Mouse (Mus musculus) lung, postnatal 0 days (tissue): ENCODE results near the gene Selenbp1. TPM values are rescaled to one million over a fixed set of nuclear protein-coding genes. Genes with fewer than 3 reads are reported as not detected.

Experiments used
- ATAC-seq: fragments of 200-750 bp; cut with Nextera tagmentation; 2 replicates; pipeline ENCODE4 v1.8.0; 2017; ENCODE audit warnings: moderate library complexity
- DNase-seq: peaks from one replicate; pipeline ENCODE4 v3.0.0-alpha.2; 2016; ENCODE audit warnings: low spot score
- H3K27ac ChIP-seq: fragments of 300-500 bp; sonication (generic); 2 replicates; pipeline ENCODE4 v1.5.1; 2014; ENCODE audit warnings: antibody characterized with exemption, mild to moderate bottlenecking, low read length, mixed read lengths
- H3K27me3 ChIP-seq: fragments of 300-500 bp; sonication (generic); replicated peaks from 2 replicates; pipeline ENCODE4 v1.6.1; 2014; ENCODE audit warnings: low read length, mixed read lengths; ENCODE audit not compliant: insufficient read depth
- H3K36me3 ChIP-seq: fragments of 300-500 bp; sonication (generic); 2 replicates; pipeline ENCODE4 v1.6.1; 2014; ENCODE audit warnings: low read length, mixed read lengths; ENCODE audit not compliant: insufficient read depth
- H3K4me1 ChIP-seq: fragments of 300-500 bp; sonication (generic); 2 replicates; pipeline ENCODE4 v1.6.1; 2014; ENCODE audit warnings: antibody characterized with exemption, low read depth, low read length, mixed read lengths; ENCODE audit not compliant: insufficient read depth
- H3K4me2 ChIP-seq: fragments of 300-500 bp; sonication (generic); replicated peaks from 2 replicates; pipeline ENCODE4 v1.6.1; 2014; ENCODE audit warnings: low read depth, mild to moderate bottlenecking, low read length, moderate library complexity, mixed read lengths
- H3K4me3 ChIP-seq: fragments of 300-500 bp; sonication (generic); 2 replicates; pipeline ENCODE4 v1.5.1; 2014; ENCODE audit warnings: low read depth, low read length
- H3K9ac ChIP-seq: fragments of 300-500 bp; sonication (generic); replicated peaks from 2 replicates; pipeline ENCODE4 v1.6.1; 2014; ENCODE audit warnings: low read depth, mild to moderate bottlenecking
- H3K9me3 ChIP-seq: fragments of 300-500 bp; sonication (generic); 2 replicates; pipeline ENCODE4 v1.6.1; 2016; ENCODE audit warnings: low read length, mixed read lengths
- CTCF ChIP-seq: IDR thresholded peaks from 2 replicates; pipeline ENCODE4 v1.5.1; 2016; ENCODE audit warnings: antibody characterized with exemption, mild to moderate bottlenecking
- EP300 ChIP-seq: IDR thresholded peaks from 2 replicates; pipeline ENCODE4 v1.6.1; 2016; ENCODE audit warnings: antibody characterized with exemption, mild to moderate bottlenecking, control low read depth
- WGBS: fragments of 180-500 bp; shearing (Covaris S2); extraction: QIAGEN DNeasy Blood & Tissue Kit; methylation state at CpG from one replicate; pipeline ENCODE4 v1.1.7; 2014; 5-methylcytosine and 5-hydroxymethylcytosine counted together
- polyA plus RNA-seq: library from polyadenylated mRNA; unstranded; fragments of >200 nt; fragmentation: Nextera tagmentation; extraction: Ambion mirVana; gene quantifications from 2 replicates; pipeline ENCODE4 v1.2.1, GENCODE M21; 2015

Selenbp1 gene
- polyA plus RNA-seq, 1 experiment from 2014 or later = 1,021 TPM

GRCm38 (mm10) chr3:94906482-94906881 is 26.4 kb upstream of the Selenbp1 start:
- no peaks in the 10 kb centered on the region for H3K4me1 ChIP-seq
- H3K27me3 ChIP-seq = no peaks in the 10 kb centered on the region
- no peak overlapping the region for H3K4me2 ChIP-seq
- ATAC-seq (no peak), DNase-seq (no peak)
- WGBS = 33% methylated on average over 1 of the region's 1 CpGs
- no peak for TF ChIP-seq EP300
- TF ChIP-seq CTCF = no peak
- no peaks in the 10 kb centered on the region for H3K36me3 ChIP-seq
- no peaks in the 10 kb centered on the region for H3K9me3 ChIP-seq
- no peak overlapping the region for H3K27ac ChIP-seq
- H3K4me3 ChIP-seq = no peak overlapping the region
- H3K9ac ChIP-seq = no peak overlapping the region

GRCm38 (mm10) chr3:94911050-94911693 is 21.7 kb upstream of the Selenbp1 start:
- DNase-seq = peak; percentile 91
- peak; percentile 85 for ATAC-seq
- no peaks in the 10 kb centered on the region; the same call in 1 of the 2 replicates for H3K4me1 ChIP-seq

DNA sequence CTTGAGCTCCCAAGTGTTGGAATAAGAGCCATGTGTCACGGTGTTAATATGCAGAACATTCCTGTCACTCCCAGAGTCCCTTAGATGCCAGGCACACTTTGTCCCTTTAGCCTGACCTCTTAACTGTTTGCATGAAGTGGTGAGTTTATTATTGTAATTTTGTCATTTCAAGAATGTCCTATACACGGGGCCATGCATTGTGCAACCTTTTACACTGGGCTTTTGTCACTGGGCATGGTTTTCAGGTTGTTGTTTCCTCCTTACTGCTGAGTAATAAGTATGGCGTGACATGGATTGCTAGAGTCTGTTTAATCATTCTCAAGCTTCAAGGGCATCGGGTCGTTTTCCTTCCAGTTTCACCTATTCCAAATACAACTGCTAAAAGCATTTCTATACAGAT is 19.1 kb upstream of the Selenbp1 start:
- Histone ChIP-seq H3K9me3 (no peaks in the 10 kb centered on the region), H3K36me3 (no peaks in the 10 kb centered on the region), H3K4me2 (no peak overlapping the region), H3K4me1 (no peaks in the 10 kb centered on the region; the same call in 1 of the 2 replicates), H3K27me3 (no peaks in the 10 kb centered on the region), H3K9ac (no peak overlapping the region), H3K4me3 (no peak overlapping the region), H3K27ac (peak overlapping the region; percentile 93)
- DNase-seq = peak; percentile 97
- 37% methylated on average over 5 of the region's 5 CpGs for WGBS
- peak; percentile 79 for ATAC-seq
- TF ChIP-seq EP300 = peak; percentile 100
- TF ChIP-seq CTCF = no peak

More at GRCm38 (mm10) chr3:94911050-94911693, 21.7 kb upstream of the Selenbp1 start:
- H3K36me3 ChIP-seq = no peaks in the 10 kb centered on the region
- no peak overlapping the region for H3K4me2 ChIP-seq
- no peaks in the 10 kb centered on the region for H3K27me3 ChIP-seq
- 41% methylated on average over 2 of the region's 2 CpGs for WGBS
- H3K4me3 ChIP-seq = no peak overlapping the region
- H3K9me3 ChIP-seq = no peaks in the 10 kb centered on the region
- no peak overlapping the region for H3K9ac ChIP-seq
- peak overlapping the region; percentile 89 for H3K27ac ChIP-seq
- TF ChIP-seq CTCF (no peak), EP300 (peak; percentile 97)

GRCm38 (mm10) chr3:94915903-94916741 is 16.7 kb upstream of the Selenbp1 start:
- peak; percentile 77 for DNase-seq
- no peaks in the 10 kb centered on the region for H3K27me3 ChIP-seq
- TF ChIP-seq EP300 = 0 out of 2 replicates have a peak, but pooled peaks have one; percentile 9
- no peak for TF ChIP-seq CTCF
- H3K4me1 ChIP-seq = no peaks in the 10 kb centered on the region; the same call in 1 of the 2 replicates
- no peak overlapping the region for H3K4me3 ChIP-seq
- no peak overlapping the region for H3K4me2 ChIP-seq
- no peaks in the 10 kb centered on the region for H3K9me3 ChIP-seq
- H3K36me3 ChIP-seq = no peaks in the 10 kb centered on the region
- H3K9ac ChIP-seq = no peak overlapping the region
- H3K27ac ChIP-seq = peak overlapping the region; percentile 78
- 59% methylated on average over 7 of the region's 7 CpGs for WGBS
- ATAC-seq = no peak

GRCm38 (mm10) chr3:94917816-94918361 is 15.0 kb upstream of the Selenbp1 start:
- Histone ChIP-seq H3K9ac (no peak overlapping the region), H3K4me1 (no peaks in the 10 kb centered on the region; the same call in 1 of the 2 replicates), H3K36me3 (no peaks in the 10 kb centered on the region), H3K9me3 (no peaks in the 10 kb centered on the region), H3K27ac (peak overlapping the region; percentile 92), H3K4me3 (no peak overlapping the region), H3K27me3 (no peaks in the 10 kb centered on the region), H3K4me2 (0 out of 2 replicates have a peak overlapping the region, but pooled peaks have one; percentile 3)
- TF ChIP-seq CTCF = no peak
- peak; percentile 90 for TF ChIP-seq EP300
- 47% methylated on average over 14 of the region's 14 CpGs for WGBS
- ATAC-seq (peak; percentile 76), DNase-seq (peak; percentile 83)

GRCm38 (mm10) chr3:94918845-94919244 is 14.0 kb upstream of the Selenbp1 start:
- Histone ChIP-seq H3K27ac (peak overlapping the region; percentile 92), H3K4me1 (no peaks in the 10 kb centered on the region; the same call in 1 of the 2 replicates), H3K4me3 (no peak overlapping the region), H3K9me3 (no peaks in the 10 kb centered on the region), H3K36me3 (no peaks in the 10 kb centered on the region), H3K9ac (no peak overlapping the region), H3K27me3 (no peaks in the 10 kb centered on the region), H3K4me2 (no peak overlapping the region)
- DNase-seq (no peak), ATAC-seq (no peak)
- no peak for TF ChIP-seq CTCF
- TF ChIP-seq EP300 = no peak
- 64% methylated on average over 4 of the region's 4 CpGs for WGBS
